Mouse (Mus musculus) heart, adult 2 months (tissue): ENCODE results near the gene Zfp428.

Experiments
- CTCF ChIP-seq: fragments of 200-600 bp; IDR thresholded peaks from 2 replicates; pipeline ENCODE4 v1.8.1; 2022; ENCODE audit warnings: antibody characterized with exemption, mild to moderate bottlenecking, moderate library complexity
- EP300 ChIP-seq: fragments of 200-500 bp; IDR thresholded peaks from 2 replicates; pipeline ENCODE4 v1.6.1; 2011; ENCODE audit warnings: low read depth, low read length, control low read depth; ENCODE audit not compliant: insufficient read depth
- POLR2A ChIP-seq: fragments of 200-500 bp; IDR thresholded peaks from 2 replicates; pipeline ENCODE4 v1.6.1; 2011; ENCODE audit warnings: mild to moderate bottlenecking, low read depth, low read length, control low read depth; ENCODE audit not compliant: insufficient read depth

- no peak for TF ChIP-seq POLR2A
- no peak for TF ChIP-seq CTCF
- TF ChIP-seq EP300 = no peak
These were observed 26.5 kb upstream of the Zfp428 start for GRCm38 (mm10) chr7:24480121-24480941.
